Mouse (Mus musculus) fibroblast of lung, adult 2 months (primary cell): Measurements from ENCODE around the gene Smarca4.

Experiments
- DNase-seq: peaks from one replicate; pipeline ENCODE4 v3.0.0-alpha.2; 2011; ENCODE audit warnings: low read depth

The Smarca4 gene

DNA sequence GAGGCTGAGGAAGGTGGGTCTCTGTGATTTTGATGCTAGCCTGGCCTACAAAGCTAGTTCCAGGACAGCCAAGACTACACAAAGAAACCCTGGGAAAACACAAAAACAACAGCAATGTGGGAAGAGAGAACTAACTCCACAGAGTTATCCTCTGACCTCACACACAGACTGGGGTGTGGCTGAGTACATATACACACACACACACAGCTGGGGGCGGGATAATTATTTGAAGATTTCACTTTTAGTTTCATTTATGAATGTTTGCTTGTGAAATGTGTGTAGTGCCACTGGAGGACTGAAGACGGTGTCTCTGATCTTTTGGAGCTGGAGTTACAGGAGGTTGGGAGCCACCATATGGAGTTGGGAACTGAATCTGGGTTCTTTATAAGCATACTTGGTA, 14.9 kb upstream of the Smarca4 start:
- DNase-seq, result no peak

- no peak for DNase-seq
Measured at GRCm38 (mm10) chr9:21601722-21602399, 14.1 kb upstream of the Smarca4 start.

- DNase-seq, result no peak
Measured at GRCm38 (mm10) chr9:21604119-21604518, 11.8 kb upstream of the Smarca4 start.

DNA sequence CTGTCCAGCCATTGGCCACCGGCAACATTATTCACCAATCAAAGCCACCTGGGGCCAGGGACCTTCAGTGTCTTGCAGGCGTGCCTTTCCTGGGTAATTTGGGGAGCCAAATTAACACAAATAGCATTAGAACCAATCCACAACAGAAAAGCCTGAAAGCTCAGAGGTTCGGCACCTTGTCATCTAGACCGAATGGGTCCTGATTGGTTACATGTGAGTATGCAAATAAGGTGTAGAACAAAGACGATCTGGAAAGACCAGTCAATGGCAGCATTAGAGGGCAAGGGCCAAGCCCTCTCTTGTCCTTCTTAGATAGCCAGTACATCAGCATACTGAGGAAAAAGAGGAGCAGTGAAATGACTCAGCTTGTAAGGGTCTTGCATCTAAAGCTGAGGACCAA, 10.1 kb upstream of the Smarca4 start:
- no peak for DNase-seq

DNA sequence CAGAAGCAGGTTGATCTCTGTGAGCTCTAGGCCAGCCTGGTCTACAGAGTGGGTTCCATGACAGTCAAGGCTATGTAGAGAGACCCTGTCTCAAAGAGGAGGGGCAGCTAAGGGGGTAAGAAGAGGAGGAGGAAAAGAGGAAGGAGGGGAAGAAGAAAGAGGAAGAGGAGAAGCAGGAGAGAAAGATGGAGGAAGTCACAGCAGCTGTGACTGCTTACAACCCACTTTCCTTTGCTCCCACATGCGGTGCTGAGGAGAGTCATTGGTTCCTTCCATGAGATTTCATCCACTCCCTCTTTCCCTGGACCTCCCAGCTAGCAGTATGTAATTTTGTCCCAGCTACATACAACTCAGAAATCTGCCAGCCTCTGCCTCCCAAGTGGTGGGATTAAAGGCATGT, 9.3 kb upstream of the Smarca4 start:
- DNase-seq, result no peak

DNA sequence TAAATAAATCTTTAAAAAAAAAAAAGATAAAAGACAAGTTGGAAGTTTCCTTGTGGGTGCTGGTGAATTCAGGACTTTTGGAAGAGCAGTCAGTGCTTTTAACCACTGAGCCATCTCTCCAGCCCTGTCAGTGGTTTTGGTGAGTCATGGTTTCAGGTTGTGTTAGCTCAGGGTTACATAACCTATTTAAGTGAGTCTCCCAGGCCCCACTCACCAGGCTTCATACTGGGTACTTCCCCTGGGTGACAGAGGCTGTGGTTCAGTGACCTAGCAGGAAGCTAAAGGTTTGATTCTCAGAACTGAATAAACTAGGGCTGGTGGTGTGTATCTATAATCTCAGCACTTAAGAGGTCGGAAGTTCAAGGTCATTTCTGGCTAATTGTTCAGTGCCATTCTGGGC, 6.1 kb upstream of the Smarca4 start:
- DNase-seq, result no peak

DNA sequence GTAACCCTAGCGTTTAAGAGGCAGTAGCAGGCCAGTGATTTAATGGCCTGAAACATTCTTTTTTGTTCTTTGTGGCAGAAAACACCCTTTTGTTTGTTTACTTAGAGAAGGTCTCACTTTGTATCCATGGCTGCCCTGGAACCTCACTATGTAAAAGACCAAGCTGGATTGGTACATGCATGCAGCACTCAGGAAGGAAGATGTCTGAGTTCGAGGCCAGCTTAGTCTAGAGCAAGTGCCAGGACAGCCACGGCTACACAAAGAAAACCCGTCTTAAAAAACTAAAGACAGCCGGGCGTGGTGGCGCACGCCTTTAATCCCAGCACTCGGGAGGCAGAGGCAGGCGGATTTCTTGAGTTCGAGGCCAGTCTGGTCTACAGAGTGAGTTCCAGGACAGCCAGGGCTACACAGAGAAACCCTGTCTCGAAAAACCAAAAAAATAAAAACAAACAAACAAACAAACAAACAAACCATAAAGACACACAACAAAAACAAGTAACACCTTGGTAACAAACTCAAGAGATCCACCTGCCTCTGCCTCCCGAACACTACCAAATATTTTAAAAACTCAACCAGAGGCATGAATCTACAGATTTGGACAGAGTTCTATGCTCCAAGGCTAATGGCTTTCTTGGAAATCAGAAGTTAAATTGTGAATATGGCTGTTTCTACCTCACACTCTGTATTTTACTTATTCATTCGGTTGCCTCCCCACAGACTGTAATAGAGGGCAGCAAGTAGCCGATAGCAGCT, 929 bp upstream of the Smarca4 start:
- DNase-seq, result no peak

DNA sequence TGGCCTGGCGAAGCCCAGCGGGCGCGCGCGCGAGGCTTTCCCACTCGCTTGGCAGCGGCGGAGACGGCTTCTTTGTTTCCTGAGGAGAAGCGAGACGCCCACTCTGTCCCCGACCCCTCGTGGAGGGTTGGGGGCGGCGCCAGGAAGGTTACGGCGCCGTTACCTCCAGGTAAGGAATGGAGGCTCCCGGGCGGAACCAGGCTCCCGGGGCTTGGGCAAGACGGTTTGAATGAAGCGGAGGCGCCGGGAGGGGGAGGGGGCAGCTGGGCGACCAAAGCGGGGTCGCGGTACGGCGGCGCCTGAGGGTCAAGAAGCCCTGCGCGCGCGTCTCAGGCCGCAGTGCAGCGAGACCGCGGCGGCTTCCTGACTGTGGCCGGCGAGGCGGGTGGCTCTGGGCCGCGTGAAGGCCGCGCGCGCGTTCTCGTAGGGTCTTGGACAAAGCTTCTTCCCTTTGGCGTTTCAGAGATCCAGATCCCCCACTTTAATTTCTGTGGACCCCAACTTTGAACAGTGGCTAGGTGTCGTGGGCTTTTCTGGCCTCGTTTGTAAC, 338 bp downstream of the Smarca4 start:
- DNase-seq, result no peak

DNA sequence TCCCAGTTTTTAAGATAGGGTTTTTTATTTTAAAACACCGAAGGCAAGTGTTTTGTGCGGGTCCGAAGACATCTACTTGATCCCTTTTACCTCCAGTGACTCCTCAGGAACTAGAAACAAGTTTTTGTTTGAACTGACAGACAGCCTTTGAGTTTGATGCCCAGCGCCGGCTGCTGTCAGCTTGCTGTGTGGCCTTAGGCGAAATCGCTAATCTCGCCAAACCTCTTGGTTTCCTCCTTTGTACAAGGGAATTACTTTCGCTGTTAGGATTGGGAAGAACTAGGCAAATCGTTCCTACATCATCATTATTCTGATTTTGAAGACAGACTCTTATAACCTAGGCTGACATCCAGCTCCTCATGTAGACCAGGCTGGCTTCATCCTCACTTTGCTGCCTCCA, 1.1 kb downstream of the Smarca4 start:
- DNase-seq, result no peak

DNA sequence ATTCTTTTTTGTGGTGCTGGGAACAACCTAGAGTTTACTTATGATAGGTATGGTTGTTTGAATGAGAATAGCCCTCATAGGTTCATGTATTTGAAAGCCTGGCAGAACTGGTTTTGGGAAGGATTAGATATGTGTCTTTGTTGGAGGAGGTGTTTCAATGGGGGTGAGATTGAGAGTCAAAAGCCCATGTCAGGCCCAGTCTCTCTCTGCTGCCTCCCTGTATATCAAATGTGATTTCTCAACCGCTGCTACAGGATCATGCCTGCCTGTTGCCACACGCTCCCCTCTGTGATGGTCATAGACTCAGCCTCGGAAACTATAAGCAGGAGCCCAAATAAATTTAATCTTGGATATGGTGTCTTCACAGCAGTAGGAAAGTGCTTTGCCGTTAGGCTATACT, 4.3 kb downstream of the Smarca4 start:
- DNase-seq, result no peak

GRCm38 (mm10) chr9:21622676-21623075, 6.7 kb downstream of the Smarca4 start:
- DNase-seq, result no peak

- DNase-seq, result no peak
Measured at GRCm38 (mm10) chr9:21625342-21626339, 9.7 kb downstream of the Smarca4 start.

DNA sequence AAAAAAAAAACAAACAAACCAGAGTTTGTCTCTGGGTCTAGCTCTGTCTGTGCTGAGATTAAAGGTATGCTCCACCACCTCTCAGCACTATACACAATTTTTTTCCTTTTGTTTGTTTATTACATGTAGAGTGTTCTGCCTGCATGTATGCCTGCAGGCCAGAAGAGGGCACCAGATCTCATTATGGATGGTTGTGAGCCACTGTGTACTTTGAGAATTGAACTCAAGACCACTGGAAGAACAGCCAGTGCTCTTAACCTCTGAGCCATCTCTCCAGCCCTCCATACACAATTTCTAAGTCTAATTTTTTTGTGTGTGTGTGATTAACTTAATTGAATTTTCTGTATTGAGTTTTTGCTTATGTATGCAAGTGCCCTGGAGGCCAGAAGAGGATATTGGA, 10.6 kb downstream of the Smarca4 start:
- no peak for DNase-seq

DNA sequence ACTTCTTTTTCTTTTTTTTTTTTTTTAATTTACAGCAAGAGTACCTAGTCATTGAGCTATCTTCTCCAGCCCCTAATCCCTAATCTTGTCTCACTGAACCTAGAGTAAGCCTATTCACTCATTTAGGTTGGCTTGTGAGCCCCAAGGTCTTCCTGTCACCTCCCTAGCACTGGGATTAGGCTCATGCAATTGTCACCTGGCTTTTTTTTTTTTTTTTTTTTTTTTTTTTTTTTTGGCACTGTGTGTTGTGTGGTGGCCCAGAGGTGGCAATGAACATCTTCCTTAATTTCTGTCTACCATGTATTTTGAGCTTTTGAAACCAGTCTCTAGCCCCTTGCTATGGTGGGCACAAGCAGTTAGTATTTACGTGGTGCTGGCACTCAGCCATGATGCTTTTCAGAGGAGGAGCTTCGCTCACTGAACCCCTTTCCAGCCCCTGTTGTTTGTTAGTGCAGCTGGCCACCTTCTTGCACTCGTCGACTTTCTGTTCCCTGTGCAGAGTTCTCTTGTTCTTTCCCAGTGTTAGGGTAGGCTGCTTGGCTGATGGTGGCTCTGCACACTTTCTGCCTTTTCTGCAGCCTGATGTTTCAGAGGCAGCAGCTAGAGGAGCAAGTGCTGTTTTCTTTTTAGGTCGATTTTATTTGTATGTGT, 11.3 kb downstream of the Smarca4 start:
- DNase-seq, result no peak

DNA sequence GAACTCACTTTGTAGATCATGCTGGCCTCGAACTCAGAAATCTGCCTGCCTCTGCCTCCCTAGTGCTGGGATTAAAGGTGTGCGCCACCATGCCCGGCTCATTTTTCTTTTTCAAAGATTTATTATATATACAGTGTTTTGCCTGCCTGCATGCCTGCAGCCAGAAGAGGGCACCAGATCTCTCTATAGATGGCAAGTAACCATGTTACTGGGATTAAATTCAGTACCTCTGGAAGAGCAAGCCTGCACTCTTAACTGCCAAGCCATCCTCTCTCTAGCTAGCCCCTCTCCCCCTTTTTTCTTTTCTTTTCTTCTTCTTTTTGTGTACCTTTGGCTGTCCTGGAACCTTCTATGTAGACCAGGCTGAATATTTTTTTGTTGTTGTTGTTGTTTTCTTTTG, 14.7 kb downstream of the Smarca4 start:
- no peak for DNase-seq

- DNase-seq, result no peak
Measured at GRCm38 (mm10) chr9:21633106-21633505, 17.1 kb downstream of the Smarca4 start.

DNA sequence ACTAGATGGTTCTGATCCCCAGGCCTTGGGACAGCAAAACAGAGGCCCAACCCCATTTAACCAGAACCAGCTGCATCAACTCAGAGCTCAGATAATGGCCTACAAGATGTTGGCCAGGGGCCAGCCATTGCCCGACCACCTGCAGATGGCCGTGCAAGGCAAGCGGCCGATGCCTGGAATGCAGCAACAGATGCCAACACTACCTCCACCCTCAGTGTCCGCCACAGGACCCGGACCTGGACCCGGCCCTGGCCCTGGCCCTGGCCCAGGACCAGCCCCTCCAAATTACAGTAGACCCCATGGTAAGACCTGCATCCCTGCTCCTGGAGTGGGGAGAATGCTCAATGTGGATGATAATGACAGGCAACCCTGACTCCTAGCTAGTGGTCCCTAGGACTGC, 19.7 kb downstream of the Smarca4 start:
- DNase-seq, result no peak

DNA sequence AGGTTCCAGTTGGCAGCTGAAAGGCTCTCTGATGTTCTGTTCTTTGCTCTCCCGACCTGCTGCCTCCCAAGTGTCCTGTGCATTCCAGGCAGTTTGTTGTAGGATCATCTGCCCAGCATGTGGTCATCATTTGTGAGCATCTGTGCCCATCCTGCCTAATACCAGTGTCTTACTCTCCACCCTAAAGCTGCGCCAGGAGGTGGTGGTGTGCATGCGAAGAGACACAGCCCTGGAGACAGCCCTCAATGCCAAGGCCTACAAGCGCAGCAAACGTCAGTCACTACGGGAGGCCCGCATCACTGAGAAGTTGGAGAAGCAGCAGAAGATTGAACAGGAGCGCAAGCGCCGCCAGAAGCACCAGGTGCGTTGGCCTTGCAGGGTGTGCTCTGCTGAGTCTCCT, 23.1 kb downstream of the Smarca4 start:
- DNase-seq, result no peak

DNA sequence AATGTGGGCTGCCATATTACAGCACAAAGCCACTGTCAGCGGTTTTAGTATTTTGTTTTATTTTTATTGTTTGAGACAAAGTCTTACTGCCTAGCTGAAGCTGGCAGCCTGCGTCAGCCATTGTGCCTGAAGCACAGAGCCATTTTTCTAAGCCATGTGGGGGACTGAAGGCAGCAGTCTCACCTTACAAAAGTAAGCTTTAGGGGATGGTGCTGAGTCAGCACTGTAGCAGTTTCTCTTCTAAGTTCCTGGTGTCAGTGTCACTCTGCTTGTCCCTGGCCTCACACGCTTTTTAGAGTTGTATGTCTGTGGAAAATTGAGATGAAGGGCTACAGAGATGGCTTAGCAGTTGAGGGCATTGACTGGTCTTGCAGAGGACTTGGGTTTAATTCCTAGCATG, 30.4 kb downstream of the Smarca4 start:
- no peak for DNase-seq

DNA sequence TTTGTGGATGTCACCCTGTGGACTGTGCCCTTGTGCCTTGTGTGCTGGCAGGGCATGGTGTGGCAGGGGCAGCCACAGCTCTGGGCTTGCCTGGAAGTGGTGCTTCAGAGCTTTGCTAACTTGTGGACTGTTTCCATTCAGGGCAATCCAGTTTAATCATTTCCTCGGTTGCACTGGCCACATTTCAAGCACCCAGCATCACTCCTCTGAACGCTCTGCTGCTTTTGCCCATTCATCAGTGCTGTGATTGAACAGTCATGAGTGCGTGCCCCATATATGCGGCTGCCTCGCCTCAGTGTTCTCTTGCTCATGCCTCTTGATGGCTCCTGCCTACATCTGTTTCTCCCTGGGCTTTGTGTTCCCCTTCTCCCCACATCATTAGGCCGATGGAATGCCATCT, 31.8 kb downstream of the Smarca4 start:
- DNase-seq, result no peak

DNA sequence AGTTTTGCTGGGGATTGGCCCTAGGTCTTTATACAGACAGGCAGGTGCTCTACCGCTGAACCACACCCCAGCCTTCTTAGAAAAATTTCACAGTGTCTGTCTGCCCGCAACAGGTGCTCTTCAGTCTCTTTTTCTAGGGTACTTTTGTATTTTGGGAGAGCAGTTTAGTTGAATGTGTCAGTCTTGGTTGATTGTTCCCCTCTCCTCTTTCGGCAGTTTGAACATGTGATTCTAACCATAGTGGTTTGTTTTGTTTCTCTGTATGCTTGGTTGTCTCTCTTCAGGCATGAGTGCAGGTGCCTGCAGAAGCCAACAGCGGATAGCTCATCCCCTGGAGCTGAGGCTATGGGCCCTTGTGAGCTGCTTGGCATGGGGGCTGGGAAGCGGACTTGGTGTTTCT, 36.3 kb downstream of the Smarca4 start:
- no peak for DNase-seq

DNA sequence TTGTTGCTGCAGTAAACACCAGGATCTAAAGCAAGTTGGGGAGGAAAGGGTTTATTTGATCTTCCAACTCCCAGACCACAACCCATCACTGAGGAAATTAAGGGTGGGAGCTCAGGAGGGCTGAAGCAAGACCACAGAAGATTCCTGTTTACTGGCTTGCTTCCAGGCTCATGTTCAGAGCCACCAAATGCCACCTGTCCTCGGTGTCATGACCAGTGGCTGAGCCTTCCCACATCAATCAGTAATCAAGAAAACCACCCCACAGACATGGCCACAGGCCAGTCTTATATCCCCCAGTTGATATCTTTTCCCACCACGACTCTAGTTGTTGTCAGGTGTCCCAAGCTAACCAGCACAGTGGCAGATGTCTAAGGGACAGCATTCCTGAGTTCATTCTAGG, 37.3 kb downstream of the Smarca4 start:
- no peak for DNase-seq
